Mouse (Mus musculus): ENCODE measurements at regions not wholly inside any gene's neighbourhood (a gene's known extent, or its start where the extent isn't known, plus 50 kb on each side); places are given as distances from the start of the nearest gene placed in this dataset.
"Not testable (repeated sequence)": the region's sequence is repeated elsewhere in the genome, so short reads cannot be mapped to it uniquely, and the experiment has no call there.

DNA sequence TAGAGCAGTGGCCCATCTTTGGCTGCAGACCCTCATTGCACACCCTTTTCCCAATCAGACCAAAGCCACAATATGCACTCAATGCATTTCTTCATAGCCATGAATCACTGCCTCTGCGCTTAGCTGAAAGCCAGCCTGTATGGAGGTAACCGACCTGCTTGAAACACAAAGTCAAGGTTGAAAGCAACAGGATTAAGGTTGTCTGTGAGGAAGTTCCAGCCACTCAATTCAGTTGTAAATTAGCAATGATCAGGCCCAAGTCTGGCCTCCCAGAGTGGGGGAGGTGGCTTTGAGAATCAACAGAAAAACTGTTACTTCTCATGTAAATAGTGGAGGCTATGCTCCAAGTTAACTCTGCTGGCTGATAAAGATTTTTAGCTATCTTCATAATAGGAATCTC is 1008.9 kb downstream of the 4930447A16Rik start:
- not testable (repeated sequence) for TF ChIP-seq POLR2A (IDR thresholded peaks at IDR 0.05; ENCODE audit: control insufficient read depth, extremely low read depth, insufficient read depth, low read length, poor library complexity); CTCF (IDR thresholded peaks at IDR 0.05; ENCODE audit: borderline replicate concordance, control insufficient read depth, extremely low read depth, insufficient read depth, low read length, poor library complexity)

All from thymus, adult 2 months (tissue).